Mouse (Mus musculus): Measurements from ENCODE around the gene AL732309.1.
A peak's percentile ranks its signal among the peaks of the same experiment; 100 is the strongest.

AL732309.1 gene

DNA sequence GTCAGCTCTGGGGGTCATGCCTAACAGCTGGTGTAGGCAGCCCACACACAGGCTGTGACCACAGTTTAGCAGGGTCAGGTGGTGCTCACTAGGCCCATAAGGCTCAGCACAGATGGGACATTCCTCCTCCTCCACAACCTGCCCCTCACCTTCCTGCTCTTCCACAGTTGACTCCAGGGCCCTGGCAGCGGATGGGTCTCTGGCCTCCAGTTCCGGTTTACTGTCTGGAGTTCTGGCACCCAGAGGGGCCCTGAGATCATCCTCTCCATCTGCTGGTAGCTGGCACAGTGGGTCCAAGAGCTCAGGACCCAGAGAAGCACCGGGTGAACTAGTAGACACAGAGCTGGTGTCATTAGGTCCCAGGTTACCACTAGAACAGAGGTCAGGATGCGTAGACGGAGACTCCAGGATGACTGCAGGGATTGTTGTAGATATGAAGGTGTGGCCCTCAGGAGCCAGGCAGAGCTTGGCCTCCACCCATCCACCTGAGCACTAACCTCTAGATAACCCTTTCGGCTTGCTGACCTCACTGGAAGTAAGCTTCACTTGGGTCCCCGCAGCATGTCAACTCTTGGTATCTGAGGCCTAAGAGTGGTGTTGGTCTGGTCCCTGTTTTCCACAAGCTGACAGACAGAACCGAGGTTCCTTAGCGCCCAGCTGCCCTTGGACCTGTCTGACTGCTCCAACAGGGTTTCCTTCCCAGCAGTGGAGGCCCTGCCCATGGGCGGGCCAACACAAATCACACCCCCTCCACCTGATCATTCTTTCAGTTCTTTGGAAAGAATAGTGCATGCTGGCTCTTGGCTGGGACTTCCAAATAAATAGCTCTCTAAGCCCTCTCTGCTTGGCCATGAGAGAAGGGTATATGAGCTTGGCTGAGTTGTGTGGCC is at the start of gene AL732309.1:
Gene AL732309.1, minus strand, starts transcription at position 681 of the 890 bp plus-strand sequence.
- DNase-seq (ENCODE audit: extremely low spot score, low spot score) = no peak

DNA sequence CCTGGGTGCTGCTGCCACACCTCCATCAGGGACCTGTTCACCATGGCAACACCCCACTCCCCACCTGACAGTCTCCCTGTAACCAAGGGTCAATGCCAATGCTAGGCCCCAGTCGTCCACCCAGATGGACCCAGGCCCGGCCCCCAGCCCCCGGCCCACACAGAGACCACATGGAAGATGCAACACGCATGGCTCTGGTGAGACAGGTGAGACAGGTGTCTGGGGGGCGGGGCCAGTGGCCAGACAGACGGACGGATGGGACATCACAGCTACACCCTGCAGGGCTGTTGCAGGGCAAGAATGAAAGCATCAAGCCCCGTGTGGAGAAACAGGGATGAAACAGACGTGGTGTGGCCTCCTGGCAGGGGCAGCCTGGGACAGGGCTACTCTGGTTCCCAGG is 47.0 kb upstream of the AL732309.1 start:
- no peak for DNase-seq (ENCODE audit: extremely low spot score, low spot score)

DNA sequence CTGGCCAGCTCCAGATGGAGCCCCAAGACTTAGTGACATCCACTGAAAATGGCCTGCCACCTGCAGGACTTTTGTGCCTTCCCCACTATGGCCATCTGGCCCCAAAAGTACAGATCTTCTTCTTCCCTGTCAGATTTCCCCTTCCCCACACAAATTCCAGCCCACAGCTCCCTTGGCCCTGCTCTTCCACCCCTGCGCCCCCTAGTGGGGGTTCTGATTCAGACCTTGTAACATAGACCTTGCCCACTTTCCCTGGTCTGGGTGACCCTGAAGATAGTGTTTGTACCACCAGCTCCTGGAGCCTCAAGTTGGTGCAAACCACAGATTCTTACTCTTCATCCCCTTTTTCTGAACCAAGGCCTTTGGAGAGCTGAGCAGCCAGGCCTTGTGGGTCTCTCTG is 46.2 kb upstream of the AL732309.1 start:
- DNase-seq (ENCODE audit: extremely low spot score, low spot score) = peak; percentile 85

DNA sequence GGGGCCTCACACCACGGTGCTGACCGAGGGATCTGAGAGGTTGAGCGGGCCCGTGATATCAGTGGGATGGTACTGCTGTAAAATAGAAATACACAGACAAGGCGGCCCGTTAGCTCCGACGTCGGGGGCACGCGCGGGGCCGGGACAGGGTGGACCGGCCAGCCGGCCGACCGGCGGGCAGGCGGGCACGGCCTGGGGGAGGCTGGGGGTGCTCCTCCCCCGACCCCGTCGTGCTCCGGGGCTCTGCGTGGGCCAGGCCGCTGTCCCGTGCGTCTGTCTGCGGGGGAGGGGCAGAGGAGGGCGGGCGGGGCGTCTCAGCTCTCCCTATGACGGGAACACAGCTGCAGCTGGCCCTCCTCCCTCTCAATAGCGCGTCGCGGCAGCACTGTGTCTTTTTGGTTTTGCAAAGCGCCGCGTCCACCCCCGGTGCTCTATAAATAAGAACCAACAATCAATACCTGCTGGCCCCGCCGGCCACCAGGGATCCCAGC is 45.4 kb upstream of the AL732309.1 start:
- no peak for DNase-seq (ENCODE audit: extremely low spot score, low spot score)

DNA sequence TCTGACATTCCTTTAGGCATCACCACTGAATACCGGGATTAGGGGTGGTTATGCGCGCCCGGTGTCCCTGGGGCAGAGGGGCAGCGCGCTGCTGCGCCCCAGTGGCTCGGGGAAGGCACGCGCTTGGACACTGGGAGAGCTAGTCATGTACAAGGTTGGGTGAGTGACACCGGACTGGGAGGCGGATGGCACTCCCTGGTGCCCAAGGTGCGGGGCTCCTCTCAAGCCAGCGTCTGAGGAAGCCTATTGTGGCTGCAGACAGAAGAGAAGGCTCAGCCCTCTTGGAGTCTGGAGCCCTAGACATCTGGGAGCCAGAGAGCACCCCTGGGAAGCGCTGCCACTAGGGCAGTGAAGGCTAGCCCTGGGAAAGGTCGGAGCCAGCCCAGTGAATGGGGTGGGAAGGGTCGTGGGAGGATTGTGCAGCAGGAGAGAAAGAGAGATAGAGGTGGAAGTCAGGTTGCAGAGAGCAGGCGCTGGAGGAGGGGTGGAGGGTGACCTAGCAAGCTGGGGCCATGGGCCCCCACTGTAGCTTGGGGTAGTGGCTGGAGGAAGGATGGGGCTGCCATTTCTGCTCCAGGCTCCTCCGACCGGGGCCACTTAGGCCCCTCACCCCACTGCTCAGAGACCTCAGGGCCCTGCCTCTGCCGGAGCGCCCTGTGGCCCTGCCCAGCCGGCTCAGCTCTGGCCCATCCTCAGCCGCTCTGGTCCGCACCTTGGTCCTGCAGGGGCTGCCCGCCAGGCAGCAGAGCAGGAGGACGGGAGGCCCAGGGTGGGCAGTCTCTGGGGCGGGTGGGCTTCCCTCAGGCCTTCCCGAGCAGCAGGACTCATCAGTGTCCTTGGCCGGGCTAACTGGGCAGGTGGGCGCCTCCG is 44.8 kb upstream of the AL732309.1 start:
- DNase-seq (ENCODE audit: extremely low spot score, low spot score) = peak; percentile 33

DNA sequence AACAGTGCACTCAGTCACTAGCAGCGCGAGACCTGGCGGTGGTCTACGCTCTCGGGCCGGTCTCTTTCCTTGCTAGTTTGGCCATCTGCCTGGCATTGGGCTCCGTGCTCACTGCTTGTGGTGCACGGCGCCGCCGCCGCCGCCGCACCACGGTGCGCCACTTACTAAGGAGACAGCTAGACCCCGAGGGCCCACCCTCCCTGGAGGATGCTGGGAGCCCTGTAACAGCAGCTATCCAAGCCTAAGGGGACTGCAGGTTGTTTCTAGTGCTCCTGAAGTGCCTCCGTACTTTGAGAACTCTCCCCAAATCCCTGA is 44.1 kb upstream of the AL732309.1 start:
- no peak for DNase-seq (ENCODE audit: extremely low spot score, low spot score)

DNA sequence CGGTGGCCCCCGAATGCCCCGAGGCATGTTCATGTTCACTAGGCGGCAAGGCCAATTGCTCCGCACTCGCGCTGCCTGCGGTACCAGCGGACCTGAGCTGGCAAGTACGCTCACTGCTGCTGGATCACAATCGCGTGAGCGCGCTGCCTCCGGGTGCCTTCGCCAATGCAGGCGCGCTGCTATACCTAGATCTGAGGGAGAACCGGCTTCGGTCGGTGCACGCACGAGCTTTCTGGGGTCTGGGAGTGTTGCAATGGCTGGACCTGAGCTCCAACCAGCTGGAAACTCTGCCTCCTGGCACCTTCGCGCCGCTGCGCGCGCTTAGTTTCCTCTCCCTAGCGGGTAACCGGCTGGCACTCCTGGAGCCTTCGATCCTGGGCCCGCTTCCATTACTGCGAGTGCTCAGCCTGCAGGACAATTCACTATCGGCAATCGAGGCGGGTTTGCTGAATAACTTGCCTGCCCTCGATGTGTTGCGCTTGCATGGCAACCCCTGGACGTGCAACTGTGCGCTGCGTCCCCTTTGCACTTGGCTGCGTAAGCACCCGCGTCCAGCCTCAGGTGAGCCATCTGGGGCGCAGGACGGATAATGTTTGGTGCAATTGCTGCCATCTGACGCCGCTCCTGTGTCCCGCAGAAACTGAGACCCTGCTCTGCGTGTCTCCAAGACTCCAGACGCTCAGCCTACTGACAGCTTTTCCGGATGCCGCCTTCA is 43.6 kb upstream of the AL732309.1 start:
- DNase-seq (ENCODE audit: extremely low spot score, low spot score) = no peak

DNA sequence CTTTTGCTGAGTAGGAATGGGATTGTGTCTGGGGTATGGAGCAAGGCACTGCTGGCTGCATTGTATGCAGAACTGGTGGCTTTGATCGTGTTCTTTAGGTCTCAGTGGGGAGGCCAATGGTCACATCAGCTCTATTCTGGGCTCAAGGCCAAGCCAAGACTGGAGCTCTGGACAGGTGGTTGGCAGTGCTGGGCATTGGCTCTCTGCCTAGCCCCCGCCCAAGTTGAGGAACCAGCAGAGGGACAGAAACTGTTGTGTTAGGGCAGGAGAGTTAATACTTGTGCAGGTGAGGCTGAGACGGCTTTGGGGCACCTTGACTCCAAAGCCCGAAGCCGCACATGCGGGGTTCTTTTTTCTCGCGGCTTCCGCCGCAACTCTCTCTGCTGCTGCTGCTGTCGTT is 43.0 kb upstream of the AL732309.1 start, which contains the start of gene Lrrc26:
Gene Lrrc26, plus strand, starts transcription at position 265 of the 400 bp plus-strand sequence.
- DNase-seq (ENCODE audit: extremely low spot score, low spot score) = no peak

DNA sequence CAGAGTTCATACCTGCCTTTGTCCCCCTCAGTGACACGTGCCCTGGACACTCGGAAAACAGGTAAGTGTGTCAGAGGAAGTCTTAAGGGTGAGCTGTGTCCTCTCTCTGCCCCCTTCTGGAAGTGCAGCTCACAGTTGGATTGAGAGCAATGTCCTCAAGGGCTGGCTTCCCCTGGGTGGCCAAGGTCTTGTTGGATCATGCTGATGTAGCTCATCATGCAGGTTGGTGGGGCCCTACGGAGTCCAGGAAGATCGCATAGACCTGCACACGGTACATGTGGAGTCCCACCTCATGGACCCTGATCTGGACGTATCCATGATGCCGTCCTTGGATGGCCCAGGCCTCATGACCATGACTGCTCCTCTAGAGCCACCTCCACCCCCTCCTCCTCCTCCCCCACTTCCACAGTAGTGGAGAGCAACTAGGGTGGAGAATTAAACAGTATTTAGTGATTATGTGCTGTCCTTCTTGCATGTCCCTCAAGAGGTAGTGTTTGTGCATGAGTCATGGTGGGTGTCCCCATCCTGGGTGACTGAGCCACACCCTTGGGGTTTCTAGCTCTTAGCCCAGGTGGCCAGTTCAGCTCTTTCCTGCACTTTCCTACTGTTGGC is 42.2 kb upstream of the AL732309.1 start:
- no peak for DNase-seq (ENCODE audit: extremely low spot score, low spot score)

DNA sequence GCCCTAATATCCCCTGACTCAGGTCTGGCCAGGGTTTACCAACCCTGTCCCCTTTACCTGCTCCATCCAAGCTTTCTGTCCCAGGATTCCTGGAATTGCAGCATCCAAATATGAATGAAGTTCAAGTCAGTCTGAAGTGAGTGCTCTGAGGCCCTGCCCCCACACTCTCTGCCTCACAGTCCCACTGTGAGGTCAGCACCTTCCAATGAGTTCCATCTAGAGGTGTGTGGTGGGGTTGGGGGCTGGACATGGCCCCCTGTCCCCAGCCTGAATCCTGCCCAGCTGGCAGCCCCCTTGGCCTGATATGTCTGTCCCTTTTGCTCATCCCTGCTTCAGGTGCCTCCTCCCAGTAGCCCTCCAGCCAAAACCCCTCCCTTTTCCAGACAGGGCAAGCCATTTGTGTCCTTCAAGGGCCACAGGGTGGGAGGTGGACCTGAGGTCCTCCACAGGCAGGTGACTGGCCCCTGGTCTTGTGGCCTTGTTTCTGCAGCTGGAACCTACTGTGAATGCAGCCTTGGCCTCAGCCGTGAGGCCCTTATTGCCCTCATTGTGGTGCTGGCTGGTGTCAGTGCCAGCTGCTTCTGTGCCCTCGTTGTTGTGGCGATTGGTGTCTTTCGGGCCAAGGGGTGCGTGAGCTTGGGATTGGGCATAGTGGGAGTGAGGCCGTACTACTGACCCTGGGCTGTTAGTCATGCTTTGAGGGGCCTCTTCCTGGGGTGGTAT is 41.4 kb upstream of the AL732309.1 start, which contains the start of gene Tmem210:
Gene Tmem210, plus strand, starts transcription at position 219 of the 723 bp plus-strand sequence.
- DNase-seq (ENCODE audit: extremely low spot score, low spot score) = no peak

DNA sequence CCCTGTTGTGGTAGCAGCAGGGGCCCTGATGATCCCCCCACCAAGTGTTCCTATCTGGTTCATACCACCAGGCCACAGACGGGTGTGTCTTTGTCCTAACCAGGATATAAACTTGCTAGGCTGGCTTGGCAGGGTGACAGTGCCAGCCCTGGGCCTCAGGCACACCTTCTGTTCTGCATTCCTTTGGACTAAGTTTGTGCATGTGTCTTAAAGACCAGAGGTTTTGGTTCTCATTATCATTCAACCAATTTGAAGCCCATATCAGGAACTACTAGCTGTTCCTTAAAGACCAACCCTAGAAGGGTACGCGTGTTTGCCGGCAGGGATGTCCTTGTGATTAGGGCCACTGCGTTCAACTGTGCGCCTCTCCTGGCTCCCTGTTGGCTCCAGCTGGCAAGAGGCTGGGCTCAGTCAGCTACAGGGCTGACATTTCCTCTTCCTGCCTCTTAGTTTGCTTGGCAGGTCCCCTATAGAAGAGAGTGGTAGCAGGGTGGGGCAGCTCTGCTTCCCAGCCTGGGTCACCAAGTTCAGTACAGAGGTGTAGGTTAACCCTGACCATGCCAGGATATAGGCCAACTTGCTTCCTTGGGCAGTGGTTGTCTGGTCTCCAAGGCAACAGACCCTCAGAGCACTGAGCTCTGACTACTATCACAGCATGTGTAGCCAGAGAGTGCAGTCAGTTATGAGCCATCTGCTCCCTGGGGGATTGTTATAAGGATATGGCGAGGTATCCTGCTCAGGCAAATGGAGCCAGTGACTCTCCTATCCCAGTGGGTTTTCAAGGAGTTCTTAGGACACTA is 40.4 kb upstream of the AL732309.1 start:
- DNase-seq (ENCODE audit: extremely low spot score, low spot score) = no peak

DNA sequence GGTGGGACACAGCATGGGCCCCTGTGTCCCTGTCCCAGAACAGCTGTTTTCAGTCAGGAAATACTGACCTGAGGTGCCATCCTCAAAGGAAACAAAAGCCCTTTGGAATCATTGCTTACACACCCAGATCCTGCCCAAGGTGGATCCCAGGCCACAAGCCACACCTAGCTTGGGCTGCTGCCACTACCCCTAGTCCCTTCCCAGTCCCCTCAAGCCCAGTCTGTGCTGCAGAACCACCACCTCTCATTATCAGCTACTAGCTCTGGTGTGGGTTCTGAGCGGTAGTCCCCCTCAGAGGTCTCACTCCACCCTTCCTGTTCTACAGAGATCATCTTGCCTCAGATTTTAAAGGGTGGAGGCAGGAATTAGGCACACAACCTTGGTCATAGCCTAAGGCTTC is 39.7 kb upstream of the AL732309.1 start:
- DNase-seq (ENCODE audit: extremely low spot score, low spot score) = no peak

DNA sequence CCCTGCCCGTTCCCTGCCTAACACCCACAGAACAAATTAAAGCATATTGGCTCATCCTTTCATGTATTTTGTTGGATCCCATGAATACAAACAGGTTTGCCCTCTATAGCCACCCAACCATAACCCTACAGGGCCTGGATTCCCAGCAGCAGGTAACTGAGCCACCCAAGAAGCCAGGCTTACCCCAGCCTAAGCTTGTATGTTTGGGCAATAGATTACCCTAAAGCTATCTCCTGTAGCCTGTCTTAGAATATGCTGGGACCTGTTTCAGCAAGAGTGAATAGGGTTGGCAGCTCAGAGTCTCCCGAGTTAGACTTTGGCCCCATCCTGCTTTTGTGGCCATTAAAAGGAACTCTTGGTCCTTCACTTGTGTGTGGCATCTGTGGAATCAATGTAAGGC is 38.9 kb upstream of the AL732309.1 start:
- no peak for DNase-seq (ENCODE audit: extremely low spot score, low spot score)

DNA sequence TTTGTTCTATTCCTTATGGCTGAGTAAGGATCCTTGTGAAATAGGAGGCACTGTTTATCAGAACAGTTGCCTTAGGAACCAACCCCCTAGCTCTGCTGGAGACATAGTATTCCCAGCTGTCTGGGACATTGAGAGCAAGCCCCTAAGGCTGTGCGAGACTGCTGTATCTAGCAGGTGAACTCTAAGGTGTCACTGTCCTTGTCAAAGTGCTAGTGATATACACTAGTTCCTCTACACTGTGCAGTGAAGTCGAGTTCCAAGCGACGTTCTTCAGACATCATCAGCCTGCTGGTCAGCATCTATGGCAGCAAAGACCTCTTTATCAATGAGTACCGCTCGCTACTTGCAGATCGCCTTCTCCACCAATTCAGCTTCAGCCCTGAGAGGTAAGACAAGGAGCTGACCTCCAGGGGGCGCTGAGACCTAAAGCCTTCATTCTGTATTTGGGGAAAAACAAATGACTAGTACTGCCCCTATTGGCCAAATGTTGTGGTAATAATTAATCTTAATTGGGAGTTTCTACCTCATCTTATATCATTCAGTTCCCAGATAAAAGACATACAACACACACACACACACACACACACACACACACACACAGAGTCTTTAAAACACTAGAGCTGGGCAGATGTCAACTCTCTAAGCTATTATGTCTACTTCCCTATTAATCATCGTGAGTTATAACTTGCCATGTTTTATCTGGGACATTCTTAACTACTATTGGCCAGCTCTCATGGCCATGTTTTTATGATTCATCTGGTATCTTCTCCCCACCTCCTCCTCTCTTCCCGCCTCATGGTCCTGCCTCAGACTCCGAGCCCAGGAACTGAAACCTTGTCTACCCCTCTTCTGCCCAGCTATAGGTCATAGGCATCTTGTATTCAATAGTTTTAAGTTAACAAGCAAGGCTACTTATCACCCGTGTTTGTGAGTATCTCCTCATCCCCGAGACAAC is 32.5 kb upstream of the AL732309.1 start:
- DNase-seq (ENCODE audit: extremely low spot score, low spot score) = peak; percentile 64

DNA sequence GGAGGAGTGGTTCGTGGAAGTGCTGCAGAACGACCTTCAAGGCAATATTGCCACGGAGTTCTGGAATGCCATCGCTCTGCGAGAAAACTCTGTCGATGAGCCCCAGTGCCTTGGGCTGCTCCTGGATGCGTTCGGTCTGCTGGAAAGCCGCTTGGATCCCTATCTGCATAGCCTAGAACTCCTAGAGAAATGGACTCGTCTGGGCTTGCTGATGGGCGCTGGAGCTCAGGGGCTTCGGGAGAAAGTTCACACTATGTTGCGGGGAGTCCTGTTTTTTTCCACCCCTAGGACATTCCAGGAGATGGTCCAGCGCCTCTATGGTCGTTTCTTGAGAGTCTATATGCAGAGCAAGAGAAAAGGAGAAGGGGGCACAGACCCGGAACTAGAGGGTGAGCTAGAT is 26.3 kb upstream of the AL732309.1 start:
- DNase-seq (ENCODE audit: extremely low spot score, low spot score) = no peak

DNA sequence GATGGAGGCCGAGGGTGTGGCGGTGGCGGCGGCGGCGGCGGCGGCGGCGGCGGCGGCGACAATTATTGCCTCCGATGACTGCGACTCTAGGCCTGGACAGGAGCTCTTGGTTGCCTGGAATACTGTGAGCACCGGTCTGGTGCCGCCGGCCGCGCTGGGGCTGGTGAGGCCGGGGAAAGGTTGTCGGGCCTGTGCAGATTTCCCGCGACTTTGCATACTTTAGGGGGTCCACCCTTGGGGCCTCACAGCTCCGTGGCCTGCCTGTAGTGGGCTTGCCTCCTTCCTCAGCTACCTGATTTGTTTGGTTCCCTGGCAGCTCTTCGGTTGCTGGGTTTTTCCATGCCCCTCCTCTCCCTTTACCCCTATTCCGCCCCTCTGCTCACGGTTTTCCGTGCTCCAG is 25.9 kb upstream of the AL732309.1 start:
- no peak for DNase-seq (ENCODE audit: extremely low spot score, low spot score)

DNA sequence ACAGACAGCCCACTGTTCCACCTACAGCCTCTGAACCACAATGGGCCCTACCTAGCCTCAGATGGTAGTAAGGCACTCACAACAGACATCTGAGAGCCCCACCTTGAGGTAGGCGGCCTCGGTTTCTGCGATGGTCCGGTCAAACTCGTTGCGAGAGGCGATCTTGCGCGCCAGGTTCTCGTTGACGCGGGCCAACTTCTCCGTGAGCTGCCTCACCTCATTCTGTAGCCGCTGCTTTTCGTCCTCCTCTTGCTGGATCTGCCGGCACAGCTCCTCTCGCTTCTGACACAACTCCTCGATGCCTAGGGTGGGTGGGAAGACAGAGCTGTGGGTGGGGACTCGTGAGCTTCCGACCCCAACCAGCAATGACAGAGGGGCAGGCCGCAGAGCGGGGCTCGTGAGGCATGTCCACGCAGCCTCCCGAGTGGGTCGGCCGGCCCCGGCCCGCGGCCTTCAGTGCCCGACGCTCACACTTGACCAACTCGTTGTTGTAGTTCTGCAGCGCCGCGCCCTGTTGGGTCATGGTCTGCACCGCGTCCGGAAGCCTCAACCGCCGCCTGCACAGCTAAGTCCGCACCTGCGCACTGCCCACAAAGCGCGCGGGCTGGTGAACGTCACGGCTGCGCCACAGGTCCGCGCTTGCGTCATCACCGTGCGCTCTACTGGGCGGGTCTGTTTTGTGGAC is 25.3 kb upstream of the AL732309.1 start, which contains the start of the genes Ssna1 and Anapc2:
Gene Ssna1, minus strand, starts transcription at position 612 of the 685 bp plus-strand sequence.
Gene Anapc2, plus strand, starts transcription at position 652 of the 685 bp plus-strand sequence.
- DNase-seq (ENCODE audit: extremely low spot score, low spot score) = peak; percentile 99

Measured in neural tube, embryonic 10.5 days (tissue).